Mouse (Mus musculus) thymus, postnatal 10 days (tissue): ENCODE measurements at regions not wholly inside any gene's neighbourhood (a gene's known extent, or its start where the extent isn't known, plus 50 kb on each side); places are given as distances from the start of the nearest gene placed in this dataset.
"Not testable (repeated sequence)": the region's sequence is repeated elsewhere in the genome, so short reads cannot be mapped to it uniquely, and the experiment has no call there.

ENCODE experiments used
- DNase-seq, 2 experiments: peaks; one replicate each; pipeline ENCODE4 v3.0.0; 2021; ENCODE audit warnings: low spot score in 2 of 2

GRCm38 (mm10) chr9:41451738-41452137 lies 290.2 kb upstream of the Ubash3b start:
- DNase-seq: no peak

- DNase-seq: no peak
These were observed 287.7 kb upstream of the Ubash3b start for GRCm38 (mm10) chr9:41449233-41449632.

- no peak for DNase-seq
These were observed 286.4 kb upstream of the Ubash3b start for GRCm38 (mm10) chr9:41447902-41448301.

DNA sequence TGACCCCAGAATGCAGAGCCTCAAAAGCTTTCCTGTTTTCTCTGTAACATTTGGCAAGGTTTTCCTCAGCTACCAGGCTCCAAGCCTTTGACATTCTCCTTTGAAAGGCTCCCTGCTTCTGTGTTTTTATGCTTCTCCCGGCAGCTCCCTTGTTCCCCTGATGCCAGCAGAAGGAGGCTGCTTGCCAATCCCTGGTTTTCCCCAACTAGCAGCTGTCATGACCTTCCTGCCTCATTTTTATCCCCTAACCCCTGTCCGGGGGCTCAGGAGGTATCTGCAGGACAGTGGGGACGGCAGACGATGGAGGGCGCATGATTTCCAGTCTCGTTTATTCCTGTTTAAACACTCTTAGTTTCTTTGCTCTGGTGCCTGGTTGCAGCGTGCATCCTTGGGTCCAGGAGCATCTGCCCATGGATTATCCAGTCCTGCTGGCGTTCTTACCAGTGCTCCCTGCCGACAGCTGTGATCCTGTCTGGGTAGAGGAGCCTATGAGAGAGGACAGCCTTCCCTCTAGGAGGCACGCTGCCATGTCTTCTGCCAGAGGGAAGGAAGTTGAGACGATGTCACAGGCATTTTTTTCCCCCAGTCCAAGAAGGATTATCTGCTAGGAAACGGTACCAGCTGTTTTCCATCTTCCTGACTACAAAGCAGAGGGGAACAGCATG lies 285.8 kb upstream of the Ubash3b start:
- no peak for DNase-seq

GRCm38 (mm10) chr9:41446431-41447203 lies 285.1 kb upstream of the Ubash3b start:
- DNase-seq: no peak

DNA sequence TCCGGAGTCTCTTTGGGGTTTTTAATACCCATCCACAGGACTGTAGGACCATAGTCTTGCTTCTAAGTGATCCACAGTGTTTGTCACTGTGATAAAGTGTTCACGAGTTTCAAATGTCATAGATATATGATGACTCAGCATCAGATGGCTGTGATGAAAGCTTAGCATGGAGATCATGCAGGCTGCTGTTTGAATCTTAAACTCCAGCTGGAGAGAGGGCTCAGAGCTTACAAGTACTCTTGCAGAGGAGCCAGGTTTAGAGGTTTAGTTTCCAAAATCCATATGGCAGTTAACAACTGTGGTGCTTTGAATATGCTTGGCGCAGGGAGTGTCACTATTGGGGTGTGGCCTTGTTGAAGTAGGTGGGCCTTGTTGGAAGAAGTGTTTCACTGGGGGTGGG lies 280.9 kb upstream of the Ubash3b start:
- DNase-seq: no peak

DNA sequence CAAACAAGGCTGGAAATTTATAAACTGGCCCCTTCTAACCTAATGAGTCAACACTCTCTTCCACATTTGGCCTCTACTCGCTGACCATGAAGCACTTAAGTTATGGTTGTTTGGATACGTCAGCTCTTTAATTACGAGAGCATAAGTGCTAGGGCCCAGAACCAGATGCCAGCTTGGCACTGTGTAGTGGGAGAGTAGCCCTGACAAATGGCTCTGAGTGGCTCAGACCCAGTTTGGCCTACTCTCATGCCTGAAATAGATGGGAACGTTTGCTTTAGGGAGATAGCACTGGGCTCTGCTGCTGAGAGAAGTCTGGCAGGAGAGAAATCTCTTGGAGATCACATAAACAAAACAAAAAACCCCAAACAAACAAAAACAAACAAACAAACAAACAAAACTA lies 278.5 kb upstream of the Ubash3b start:
- no peak for DNase-seq

DNA sequence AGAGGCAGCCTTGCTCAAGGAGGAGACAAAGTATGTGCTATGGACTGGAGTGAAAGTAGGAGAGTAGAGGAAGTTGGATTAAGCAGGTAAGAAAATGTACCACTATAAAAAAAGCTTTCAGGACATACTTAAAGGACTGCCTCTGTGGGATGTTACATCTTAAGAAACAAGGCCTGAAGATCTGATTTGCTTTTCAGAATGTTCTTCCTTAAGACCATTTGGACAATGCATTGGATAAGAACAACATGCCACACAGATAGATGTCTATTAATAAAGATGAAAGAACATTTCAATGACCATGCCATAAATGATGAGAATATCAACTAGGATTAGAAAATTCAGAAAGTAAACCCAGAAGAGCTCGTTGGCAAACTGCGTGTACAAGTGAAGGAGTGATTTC lies 276.6 kb upstream of the Ubash3b start:
- DNase-seq: no peak

DNA sequence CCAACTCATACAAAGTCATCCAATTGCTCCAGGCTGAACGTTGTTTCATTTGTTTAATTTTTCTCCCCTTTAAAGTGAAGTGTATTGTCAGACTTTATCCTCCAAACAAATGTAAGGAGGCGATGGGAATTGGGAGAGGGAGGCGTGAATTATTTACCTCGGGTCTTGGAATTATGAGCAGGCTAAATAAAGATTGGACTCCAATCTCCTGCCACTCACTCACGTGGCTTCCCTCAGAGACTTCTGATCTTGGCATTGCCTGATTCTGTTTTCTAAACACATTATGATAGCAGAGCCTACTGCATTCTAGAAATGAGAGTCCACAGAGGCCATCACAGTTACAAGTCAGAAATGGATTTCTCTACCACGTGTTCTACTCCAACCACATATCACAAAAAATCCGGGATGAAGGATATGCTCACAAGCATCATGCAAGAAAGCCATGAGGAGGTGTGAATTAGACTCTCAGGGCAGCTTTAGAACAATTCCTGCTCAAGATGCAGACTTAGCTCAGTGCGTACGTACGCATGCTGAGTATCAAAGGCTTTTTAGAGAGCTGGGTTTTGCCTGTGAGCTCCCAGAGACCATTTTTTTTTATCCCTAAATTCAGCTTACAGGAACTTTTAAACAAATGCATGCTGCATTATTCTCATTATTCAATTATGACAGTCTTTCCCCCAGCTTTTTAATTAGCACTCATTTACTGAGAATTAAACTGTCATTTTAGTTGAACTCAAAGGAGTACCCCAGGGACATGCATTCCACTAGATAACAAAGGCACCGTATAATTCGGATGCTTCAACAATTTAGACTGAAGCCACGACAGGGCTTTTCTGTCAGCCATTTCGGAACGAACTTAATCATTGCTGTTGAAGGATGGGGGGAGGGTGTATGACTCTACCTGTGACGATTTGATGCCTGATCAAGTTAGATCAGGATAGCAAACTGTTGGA lies 269.2 kb upstream of the Ubash3b start:
- no peak for DNase-seq

DNA sequence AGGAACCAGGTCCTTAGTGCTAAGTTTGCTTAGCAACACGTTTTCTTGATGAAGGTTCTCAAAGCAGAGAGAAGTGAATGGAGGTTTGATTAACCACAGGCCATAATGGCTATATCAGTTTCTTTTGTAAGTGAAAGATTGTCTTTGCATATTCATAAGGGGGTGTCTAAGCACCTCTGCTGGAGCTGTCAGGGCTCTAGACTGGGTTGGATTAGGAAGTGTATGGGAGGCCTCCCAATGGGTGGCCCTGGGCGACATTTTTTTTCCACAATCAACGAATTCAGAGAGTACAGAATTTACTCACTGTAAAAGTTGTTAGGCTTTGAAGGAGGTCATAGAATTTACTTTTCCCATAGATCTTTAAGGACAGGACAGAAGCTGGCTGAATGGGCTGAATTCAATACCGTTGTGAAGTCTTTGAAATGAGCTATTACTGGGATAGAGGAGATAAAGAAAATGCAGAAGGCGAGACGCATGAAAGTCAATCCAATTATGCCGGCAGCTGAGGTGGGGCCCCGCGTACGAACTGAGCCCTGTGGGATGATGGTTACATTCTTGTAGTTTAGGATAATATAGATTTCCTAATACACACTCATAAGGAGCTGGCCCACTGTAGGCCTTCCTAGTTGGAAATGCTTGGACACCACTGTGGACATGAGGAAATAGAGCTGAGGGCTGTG lies 268.4 kb upstream of the Ubash3b start:
- DNase-seq: no peak

- no peak for DNase-seq
These were observed 267.7 kb upstream of the Ubash3b start for GRCm38 (mm10) chr9:41429236-41429635.

GRCm38 (mm10) chr9:41426698-41427097 lies 265.2 kb upstream of the Ubash3b start:
- DNase-seq: no peak

GRCm38 (mm10) chr9:41425225-41425624 lies 263.7 kb upstream of the Ubash3b start:
- no peak for DNase-seq

- no peak for DNase-seq
These were observed 252.3 kb upstream of the Ubash3b start for GRCm38 (mm10) chr9:41413791-41414190.

DNA sequence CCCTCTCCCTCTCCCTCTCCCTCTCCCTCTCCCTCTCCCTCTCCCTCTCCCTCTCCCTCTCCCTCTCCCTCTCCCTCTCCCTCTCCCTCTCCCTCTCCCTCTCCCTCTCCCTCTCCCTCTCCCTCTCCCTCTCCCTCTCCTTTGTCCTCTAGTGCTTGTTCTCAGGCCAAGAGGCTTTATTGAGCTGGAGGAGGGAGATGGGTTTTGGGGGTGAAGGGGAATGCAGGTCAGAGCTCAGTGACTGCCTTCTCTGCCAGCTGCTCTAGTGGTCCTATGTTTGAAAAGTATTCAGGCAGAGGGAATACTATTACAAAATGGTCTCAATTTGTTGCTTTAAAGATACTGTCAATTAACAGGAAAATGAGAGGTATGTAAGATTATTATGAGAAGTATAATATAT lies 251.6 kb upstream of the Ubash3b start:
- DNase-seq: not testable (repeated sequence)

GRCm38 (mm10) chr9:41412174-41412757 lies 250.8 kb upstream of the Ubash3b start:
- DNase-seq: no peak

DNA sequence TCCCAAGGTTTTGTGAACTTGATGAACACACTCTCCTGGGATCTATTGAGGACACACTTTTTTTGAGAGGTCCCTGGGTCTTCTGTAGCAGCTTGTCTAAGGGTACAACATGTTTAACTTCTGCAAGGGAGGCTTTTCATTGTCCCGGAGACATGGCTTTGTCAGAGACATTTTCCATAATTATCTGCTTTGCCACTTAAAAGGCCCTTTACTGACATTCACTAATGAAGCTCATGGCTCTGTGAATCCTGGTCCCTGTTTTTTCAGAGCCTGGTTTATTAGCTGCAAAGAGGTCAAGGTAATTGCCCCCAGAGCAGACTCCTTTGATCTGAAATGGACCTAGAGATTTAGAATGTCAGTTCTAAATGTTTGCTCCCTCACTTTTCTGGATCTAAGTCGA lies 246.8 kb upstream of the Ubash3b start:
- DNase-seq: no peak

DNA sequence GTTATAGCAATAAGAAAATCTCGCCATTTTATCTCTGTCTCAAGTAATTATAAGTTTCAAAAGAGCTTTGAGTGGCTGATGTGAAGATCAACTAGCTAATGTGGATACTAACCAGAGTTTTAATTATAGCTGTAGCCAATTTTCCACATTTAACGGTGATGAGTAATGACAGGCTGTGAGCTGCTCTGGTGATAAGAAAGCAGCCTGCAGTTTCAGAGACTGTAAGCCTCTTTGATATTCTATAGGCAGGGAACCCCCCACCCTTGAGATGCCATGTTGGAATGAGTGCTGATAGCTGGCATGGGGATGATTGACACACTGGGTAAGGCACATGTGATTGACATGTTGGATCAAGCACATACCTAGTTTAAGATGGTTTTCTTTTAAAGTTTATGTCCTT lies 245.6 kb upstream of the Ubash3b start:
- DNase-seq: no peak

- DNase-seq: no peak
These were observed 241.4 kb upstream of the Ubash3b start for GRCm38 (mm10) chr9:41402942-41403341.

- DNase-seq: no peak
These were observed 239.5 kb upstream of the Ubash3b start for GRCm38 (mm10) chr9:41400950-41401349.

GRCm38 (mm10) chr9:41395471-41395870 lies 234.0 kb upstream of the Ubash3b start:
- no peak for DNase-seq
